10 mouse cellular contexts compared by ENCODE assay signal in the genomic region with DNA sequence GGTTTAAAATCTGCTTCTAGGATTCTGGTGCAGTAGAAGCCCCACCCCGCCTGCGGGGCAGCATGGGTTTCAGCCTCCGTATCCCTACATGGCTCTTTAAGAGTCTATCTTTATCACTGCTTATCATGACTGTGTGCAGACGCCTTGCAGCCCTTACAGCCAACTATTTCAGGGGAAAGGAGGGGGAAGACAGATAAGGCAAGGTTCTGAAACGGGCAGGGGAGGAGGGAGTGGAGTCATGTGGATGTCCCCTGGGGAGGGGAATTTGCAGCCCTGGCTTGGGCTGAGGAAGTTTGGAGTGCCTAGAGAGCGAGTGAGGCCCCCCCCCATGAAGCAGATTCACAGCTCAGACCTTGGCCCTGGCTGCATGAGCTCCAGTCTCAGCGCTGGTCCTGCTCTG. TPM values are rescaled to one million over a fixed set of nuclear protein-coding genes. Genes with fewer than 3 reads are reported as not detected.
DNase-seq lines count a peak whose midpoint lies in the region; ATAC-seq and TF ChIP-seq lines count a peak whose summit lies in the region.
"Had no signal": no experiment of that assay in that cellular context is flagged by ENCODE, and none has a peak within 500 bp of the region (broad histone marks: within the 10 kb centered on the region; RNA-seq: fewer than 3 reads in every experiment).

No protein-coding gene starts in this region.

- H3K4me1 ChIP-seq in lung, embryonic 16.5 days (replicated peaks; ENCODE audit: control insufficient read depth, insufficient read depth, low read length), result peaks cover 14% of the 10 kb centered on the region
- peaks cover 33% of the 10 kb centered on the region for H3K4me1 ChIP-seq in heart, postnatal 0 days (ENCODE audit: control insufficient read depth, insufficient read depth)

- H3K27me3 ChIP-seq in lung, embryonic 16.5 days (ENCODE audit: control insufficient read depth, insufficient read depth, low read depth, low read length), result no peaks in the 10 kb centered on the region
- no peaks in the 10 kb centered on the region for H3K27me3 ChIP-seq in heart, postnatal 0 days (ENCODE audit: control insufficient read depth, insufficient read depth, low read length)

- TF ChIP-seq CTCF in heart, postnatal 0 days (IDR thresholded peaks at IDR 0.05; ENCODE audit: low read depth), result no peak

- WGBS in lung, embryonic 16.5 days, result 12% methylated on average over 7 of the region's 7 CpGs
- WGBS in heart, postnatal 0 days, result under 1% methylated on average over 7 of the region's 7 CpGs

- no peaks in the 10 kb centered on the region for H3K36me3 ChIP-seq in lung, embryonic 16.5 days (ENCODE audit: control insufficient read depth, insufficient read depth, low read length)
- H3K36me3 ChIP-seq in heart, postnatal 0 days (replicated peaks; ENCODE audit: control insufficient read depth, insufficient read depth, low read length), result no peaks in the 10 kb centered on the region
- H3K36me3 ChIP-seq: hindbrain, embryonic 10.5 days had no signal

- peak overlapping the region; percentile 43; the same call in 1 of the 2 replicates for H3K27ac ChIP-seq in lung, embryonic 16.5 days (ENCODE audit: low read length)
- H3K27ac ChIP-seq in heart, postnatal 0 days (ENCODE audit: low read depth), result peak overlapping the region; percentile 73
- H3K27ac ChIP-seq: hindbrain, embryonic 10.5 days; macrophage had no signal

- ATAC-seq in lung, embryonic 16.5 days (ENCODE audit: low read depth), result peak; percentile 77
- ATAC-seq in granulocyte monocyte progenitor cell, adult 5-6 weeks (replicated peaks; ENCODE audit: poor library complexity, severe bottlenecking), result peak; percentile 20
- peak; percentile 91 for ATAC-seq in heart, postnatal 0 days (ENCODE audit: insufficient read depth, low read depth)
- peak; percentile 78 for ATAC-seq in megakaryocyte-erythroid progenitor cell, adult 5-6 weeks (replicated peaks; ENCODE audit: low FRiP score, low TSS enrichment, poor library complexity, severe bottlenecking)

- TF ChIP-seq EP300 in heart, postnatal 0 days (IDR thresholded peaks at IDR 0.05; ENCODE audit: low read depth), result peak; percentile 90

- no peaks in the 10 kb centered on the region for H3K9me3 ChIP-seq in lung, embryonic 16.5 days (ENCODE audit: control insufficient read depth, low read length)
- no peaks in the 10 kb centered on the region for H3K9me3 ChIP-seq in heart, postnatal 0 days (replicated peaks; ENCODE audit: control insufficient read depth, low read length)
- H3K9me3 ChIP-seq: hindbrain, embryonic 10.5 days had no signal

- H3K9ac ChIP-seq in lung, embryonic 16.5 days (ENCODE audit: low read length), result 0 out of 2 replicates have a peak overlapping the region, but pooled peaks have one; percentile 20
- H3K9ac ChIP-seq in heart, postnatal 0 days (replicated peaks; ENCODE audit: low read depth, low read length), result no peak overlapping the region

- peak overlapping the region; percentile 25 for H3K4me2 ChIP-seq in lung, embryonic 16.5 days (ENCODE audit: low read depth, low read length)
- peak overlapping the region; percentile 54 for H3K4me2 ChIP-seq in heart, postnatal 0 days (ENCODE audit: low read depth, low read length)

- H3K4me3 ChIP-seq in lung, embryonic 16.5 days (ENCODE audit: low read length), result no peak overlapping the region
- H3K4me3 ChIP-seq in heart, postnatal 0 days (ENCODE audit: low read depth, low read length), result peak overlapping the region; percentile 28
- H3K4me3 ChIP-seq: hindbrain, embryonic 10.5 days had no signal

- DNase-seq in lung, postnatal 36 days, result no peak
- DNase-seq in heart, postnatal 0 days (ENCODE audit: low spot score), result peak; percentile 89
- DNase-seq in spleen, adult 18-20 months, result no peak
- DNase-seq in spleen, postnatal 10 days (ENCODE audit: low spot score in 2 of 2), result no peak
- no peak for DNase-seq in gastrocnemius, postnatal 25 days

RNA-seq across cellular contexts. Expression of gene Prkce, which starts 18.0 kb away (rescaled TPM):
- 4.7 and 4.9 TPM in 2 replicates for polyA plus RNA-seq in lung, embryonic 16.5 days (2015; fragmentation: Nextera tagmentation; extraction: Ambion mirVana)
- total RNA-seq in granulocyte monocyte progenitor cell, adult 5-6 weeks (2014; fragmentation: Nextera tagmentation), result 4.0 and 5.9 TPM in 2 replicates
- 2.0 and 2.3 TPM in 2 replicates for total RNA-seq in granulocyte monocyte progenitor cell, adult 5-6 weeks (2017)
- 12.6 and 14.8 TPM in 2 replicates for total RNA-seq in heart, postnatal 0 days (2014; rRNA removed; ENCODE audit: low replicate concordance)
- polyA plus RNA-seq in heart, postnatal 0 days (2015; fragmentation: Nextera tagmentation; extraction: Ambion mirVana), result 7.8 and 8.1 TPM in 2 replicates
- total RNA-seq in megakaryocyte-erythroid progenitor cell, adult 5-6 weeks (2014; fragmentation: Nextera tagmentation), result 3.8 and 5.3 TPM in 2 replicates
- total RNA-seq in megakaryocyte-erythroid progenitor cell, adult 5-6 weeks (2017), result 1.7 and 5.7 TPM in 2 replicates
- 1 to 10 TPM; 6.9 to 7.4 TPM for total RNA-seq in gastrocnemius, postnatal 25 days (2021)

RNA-seq across cellular contexts. Expression of gene Srbd1, which starts 40.6 kb away (rescaled TPM):
- 16.2 and 18.4 TPM in 2 replicates for polyA plus RNA-seq in lung, embryonic 16.5 days (2015; fragmentation: Nextera tagmentation; extraction: Ambion mirVana)
- 26.7 and 30.1 TPM in 2 replicates for total RNA-seq in granulocyte monocyte progenitor cell, adult 5-6 weeks (2014; fragmentation: Nextera tagmentation)
- total RNA-seq in granulocyte monocyte progenitor cell, adult 5-6 weeks (2017), result 28.4 and 33.3 TPM in 2 replicates
- total RNA-seq in heart, postnatal 0 days (2014; rRNA removed; ENCODE audit: low replicate concordance), result 3.7 and 4.3 TPM in 2 replicates
- polyA plus RNA-seq in heart, postnatal 0 days (2015; fragmentation: Nextera tagmentation; extraction: Ambion mirVana), result 5.4 and 6.3 TPM in 2 replicates
- 34.2 and 38.8 TPM in 2 replicates for total RNA-seq in megakaryocyte-erythroid progenitor cell, adult 5-6 weeks (2014; fragmentation: Nextera tagmentation)
- total RNA-seq in megakaryocyte-erythroid progenitor cell, adult 5-6 weeks (2017), result 33.0 and 35.5 TPM in 2 replicates
- 1 to 10 TPM; 4.7 to 5.3 TPM for total RNA-seq in gastrocnemius, postnatal 25 days (2021)

Comparison
In these comparisons a context has a peak if more than half of its experiments do, and no peak if none do; other contexts are left out.
1. ATAC-seq: peak in every context shown above with its lines; median percentile 91 in heart, postnatal 0 days; 78 in megakaryocyte-erythroid progenitor cell, adult 5-6 weeks; 77 in lung, embryonic 16.5 days; 20 in granulocyte monocyte progenitor cell, adult 5-6 weeks.